Comparison of ENCODE assay signal across 12 mouse cellular contexts in genomic region chr16:95893534-95894290, GRCm38 (mm10).
DNase-seq lines count a peak whose midpoint lies in the region; ATAC-seq lines count a peak whose summit lies in the region.
"Had no signal": no experiment of that assay in that cellular context is flagged by ENCODE, and none has a peak within 500 bp of the region (broad histone marks: within the 10 kb centered on the region; RNA-seq: fewer than 3 reads in every experiment).

No protein-coding gene starts in this region.

- no peaks in the 10 kb centered on the region for H3K4me1 ChIP-seq in kidney, embryonic 14.5 days (ENCODE audit: control insufficient read depth, insufficient read depth, low read length)
- peaks cover 2% of the 10 kb centered on the region; the same call in 1 of the 2 replicates for H3K4me1 ChIP-seq in intestine, embryonic 16.5 days (ENCODE audit: control insufficient read depth, insufficient read depth, low read length)
- H3K4me1 ChIP-seq: forebrain, embryonic 10.5 days; hindbrain, embryonic 15.5 days had no signal

- ATAC-seq in kidney, embryonic 14.5 days (ENCODE audit: low FRiP score, low TSS enrichment), result peak; percentile 85
- ATAC-seq in intestine, embryonic 16.5 days, result peak; percentile 86

- H3K4me3 ChIP-seq in kidney, embryonic 14.5 days (ENCODE audit: low read length), result no peak overlapping the region
- no peak overlapping the region for H3K4me3 ChIP-seq in intestine, embryonic 16.5 days (ENCODE audit: low read length)
- H3K4me3 ChIP-seq: forebrain, embryonic 10.5 days; hindbrain, embryonic 15.5 days had no signal

- WGBS in kidney, embryonic 14.5 days, result 51% methylated on average over 6 of the region's 6 CpGs
- WGBS in intestine, embryonic 16.5 days, result 49% methylated on average over 6 of the region's 6 CpGs

- no peaks in the 10 kb centered on the region for H3K27me3 ChIP-seq in kidney, embryonic 14.5 days (ENCODE audit: control insufficient read depth, insufficient read depth, low read length)
- H3K27me3 ChIP-seq in intestine, embryonic 16.5 days (replicated peaks; ENCODE audit: control insufficient read depth, insufficient read depth, low read length), result no peaks in the 10 kb centered on the region
- no peaks in the 10 kb centered on the region; the same call in 1 of the 2 replicates for H3K27me3 ChIP-seq in splenic B cell, adult 2 months (ENCODE audit: control insufficient read depth, insufficient read depth, low read length, poor library complexity, severe bottlenecking)
- H3K27me3 ChIP-seq: hindbrain, embryonic 15.5 days had no signal

- no peak overlapping the region for H3K9ac ChIP-seq in kidney, embryonic 14.5 days (ENCODE audit: low read depth, low read length)
- H3K9ac ChIP-seq in intestine, embryonic 16.5 days (ENCODE audit: low read depth, low read length), result no peak overlapping the region
- H3K9ac ChIP-seq: hindbrain, embryonic 15.5 days had no signal

- no peak overlapping the region for H3K27ac ChIP-seq in kidney, embryonic 14.5 days (ENCODE audit: low read depth, low read length)
- 0 out of 2 replicates have a peak overlapping the region, but pooled peaks have one; percentile 16 for H3K27ac ChIP-seq in intestine, embryonic 16.5 days (ENCODE audit: low read length)
- H3K27ac ChIP-seq: forebrain, embryonic 10.5 days; hindbrain, embryonic 15.5 days had no signal

- no peak overlapping the region for H3K4me2 ChIP-seq in kidney, embryonic 14.5 days (replicated peaks; ENCODE audit: low read depth, low read length)
- H3K4me2 ChIP-seq in intestine, embryonic 16.5 days (ENCODE audit: low read depth, low read length), result no peak overlapping the region
- H3K4me2 ChIP-seq: hindbrain, embryonic 15.5 days had no signal

- no peaks in the 10 kb centered on the region for H3K9me3 ChIP-seq in kidney, embryonic 14.5 days (ENCODE audit: control insufficient read depth, low read length)
- H3K9me3 ChIP-seq in intestine, embryonic 16.5 days (ENCODE audit: control insufficient read depth, low read length), result no peaks in the 10 kb centered on the region
- H3K9me3 ChIP-seq: forebrain, embryonic 10.5 days; hindbrain, embryonic 15.5 days had no signal

- no peaks in the 10 kb centered on the region for H3K36me3 ChIP-seq in kidney, embryonic 14.5 days (ENCODE audit: control insufficient read depth, insufficient read depth, low read length)
- no peaks in the 10 kb centered on the region for H3K36me3 ChIP-seq in intestine, embryonic 16.5 days (ENCODE audit: control insufficient read depth, insufficient read depth, low read length)
- no peaks in the 10 kb centered on the region for H3K36me3 ChIP-seq in splenic B cell, adult 2 months (ENCODE audit: control insufficient read depth, insufficient read depth, low read length, poor library complexity, severe bottlenecking)
- H3K36me3 ChIP-seq: forebrain, embryonic 10.5 days; hindbrain, embryonic 15.5 days had no signal

- no peak for DNase-seq in kidney, adult 11 months
- peak; percentile 69 for DNase-seq in CD4-positive helper T cell, adult 2 months (ENCODE audit: low read depth, low spot score)
- DNase-seq in splenic B cell, adult 2 months (ENCODE audit: low read depth, low spot score), result peak; percentile 65
- no peak for DNase-seq in embryo, embryonic 10.5 days (ENCODE audit: low spot score)
- DNase-seq in ovary, postnatal 36 days (ENCODE audit: low spot score), result no peak
- DNase-seq in gastrocnemius, postnatal 25 days, result no peak
- DNase-seq: embryo, embryonic 11 days; right cerebral cortex, postnatal 4 days had no signal

Comparison
In these comparisons a context has a peak if more than half of its experiments do, and no peak if none do; other contexts are left out.
1. DNase-seq: peak in CD4-positive helper T cell, adult 2 months (single experiment) and splenic B cell, adult 2 months (single experiment); none in kidney, adult 11 months (single experiment), embryo, embryonic 10.5 days (single experiment), ovary, postnatal 36 days (single experiment) and gastrocnemius, postnatal 25 days (single experiment).